In genomic region chr2:164383656-164384399, GRCm38 (mm10) we compare ENCODE assay signal across 30 mouse cellular contexts. TPM values are rescaled to one million over a fixed set of nuclear protein-coding genes. Genes with fewer than 3 reads are reported as not detected.
DNase-seq lines count a peak whose midpoint lies in the region; ATAC-seq and TF ChIP-seq lines count a peak whose summit lies in the region.
"Had no signal": no experiment of that assay in that cellular context is flagged by ENCODE, and none has a peak within 500 bp of the region (broad histone marks: within the 10 kb centered on the region; RNA-seq: fewer than 3 reads in every experiment).

No protein-coding gene starts in this region.

- TF ChIP-seq EP300 in lung, postnatal 0 days (IDR thresholded peaks at IDR 0.05): no peak

- TF ChIP-seq POLR2A in brain, embryonic 14.5 days (IDR thresholded peaks at IDR 0.05; ENCODE audit: borderline replicate concordance, extremely low read depth, insufficient read depth, insufficient read length, poor library complexity, severe bottlenecking): no peak

- H3K27me3 ChIP-seq in lung, postnatal 0 days (replicated peaks; ENCODE audit: insufficient read depth, low read length): no peaks in the 10 kb centered on the region
- H3K27me3 ChIP-seq in neural tube, embryonic 15.5 days (replicated peaks): peaks cover 18% of the 10 kb centered on the region

- H3K9ac ChIP-seq in lung, postnatal 0 days (replicated peaks; ENCODE audit: low read depth): no peak overlapping the region
- H3K9ac ChIP-seq in neural tube, embryonic 15.5 days (replicated peaks): no peak overlapping the region
- H3K9ac ChIP-seq: heart, embryonic 15.5 days; kidney, embryonic 15.5 days; limb, embryonic 12.5 days; liver, embryonic 14.5 days had no signal

- intact Hi-C loops in heart, postnatal 14 days (cut with DNase I): no loop called here

- H3K4me3 ChIP-seq in lung, postnatal 0 days (ENCODE audit: low read depth, low read length): no peak overlapping the region
- H3K4me3 ChIP-seq in neural tube, embryonic 15.5 days (replicated peaks): no peak overlapping the region
- H3K4me3 ChIP-seq: gastrocnemius, adult 2 months; heart, adult 2 months; heart, embryonic 15.5 days; hindbrain, embryonic 10.5 days; kidney, embryonic 15.5 days; limb, embryonic 12.5 days; midbrain, embryonic 10.5 days had no signal

- H3K4me2 ChIP-seq in lung, postnatal 0 days (replicated peaks; ENCODE audit: low read depth, low read length): no peak overlapping the region
- H3K4me2 ChIP-seq in neural tube, embryonic 15.5 days: no peak overlapping the region
- H3K4me2 ChIP-seq: heart, embryonic 15.5 days; kidney, embryonic 15.5 days; limb, embryonic 12.5 days had no signal

- peak; percentile 64 for DNase-seq in adrenal gland, adult 2 months
- no peak for DNase-seq in adrenal gland, adult 18-20 months (ENCODE audit: low spot score in 2 of 2)
- DNase-seq in lung, postnatal 0 days (ENCODE audit: low spot score): peak; percentile 33
- DNase-seq in lung, postnatal 25 days (ENCODE audit: low spot score): no peak
- peak; percentile 31 for DNase-seq in brain, embryonic 14.5 days (ENCODE audit: low read depth)
- no peak for DNase-seq in embryo, embryonic 9.5 days (ENCODE audit: extremely low spot score)
- DNase-seq in heart, postnatal 14 days: no peak
- DNase-seq: cerebellum, adult 11 months; cerebellum, postnatal 14 days; embryo, embryonic 11 days; gastrocnemius, adult 2 months; heart, adult 2 months; lung, postnatal 36 days; right cerebral cortex, postnatal 4 days; thymus, postnatal 14 days had no signal

- no peaks in the 10 kb centered on the region for H3K9me3 ChIP-seq in lung, postnatal 0 days (ENCODE audit: low read length)
- H3K9me3 ChIP-seq in neural tube, embryonic 15.5 days (replicated peaks): no peaks in the 10 kb centered on the region
- H3K9me3 ChIP-seq: heart, embryonic 15.5 days; hindbrain, embryonic 10.5 days; kidney, embryonic 15.5 days; midbrain, embryonic 10.5 days had no signal

- H3K4me1 ChIP-seq in lung, postnatal 0 days (ENCODE audit: insufficient read depth, low read depth, low read length): peaks cover 11% of the 10 kb centered on the region; the same call in 1 of the 2 replicates
- peaks cover 20% of the 10 kb centered on the region for H3K4me1 ChIP-seq in neural tube, embryonic 15.5 days

- no peaks in the 10 kb centered on the region for H3K36me3 ChIP-seq in lung, postnatal 0 days (ENCODE audit: insufficient read depth, low read length)
- no peaks in the 10 kb centered on the region for H3K36me3 ChIP-seq in neural tube, embryonic 15.5 days
- H3K36me3 ChIP-seq: heart, embryonic 15.5 days; hindbrain, embryonic 10.5 days; kidney, embryonic 15.5 days; limb, embryonic 12.5 days; midbrain, embryonic 10.5 days had no signal

- peak; percentile 51; the same call in 1 of the 2 replicates for ATAC-seq in lung, postnatal 0 days
- ATAC-seq in neural tube, embryonic 15.5 days (ENCODE audit: low FRiP score): no peak
- ATAC-seq: hindbrain, postnatal 0 days; intestine, postnatal 0 days had no signal

- WGBS in lung, postnatal 0 days: 35% methylated on average over 11 of the region's 11 CpGs
- 40% methylated on average over 11 of the region's 11 CpGs for WGBS in neural tube, embryonic 15.5 days

- H3K27ac ChIP-seq in lung, postnatal 0 days (ENCODE audit: low read length): no peak overlapping the region
- no peak overlapping the region for H3K27ac ChIP-seq in neural tube, embryonic 15.5 days (replicated peaks)
- H3K27ac ChIP-seq: gastrocnemius, adult 2 months; heart, adult 2 months; heart, embryonic 15.5 days; hindbrain, embryonic 10.5 days; hindbrain, postnatal 0 days; kidney, embryonic 15.5 days; limb, embryonic 12.5 days; liver, embryonic 14.5 days; midbrain, embryonic 10.5 days had no signal

- no peak for TF ChIP-seq CTCF in lung, postnatal 0 days (IDR thresholded peaks at IDR 0.05)
- TF ChIP-seq CTCF in brain, embryonic 14.5 days (IDR thresholded peaks at IDR 0.05; ENCODE audit: borderline replicate concordance, extremely low read depth, insufficient read depth, insufficient read length): no peak

RNA-seq across cellular contexts. Expression of gene Slpi, which starts 5.1 kb away (rescaled TPM):
- total RNA-seq in adrenal gland, adult 2 months (2021): 10 to 100 TPM; 19.3 to 36.0 TPM
- polyA plus RNA-seq in adrenal gland, adult 2 months (2012; rRNA removed): 5.7 and 8.5 TPM in 2 replicates
- total RNA-seq in adrenal gland, adult 18-20 months (2021): 10 to 100 TPM; 21.8 to 45.7 TPM
- polyA plus RNA-seq in lung, postnatal 0 days (2015; fragmentation: Nextera tagmentation; extraction: Ambion mirVana): 79.5 and 106 TPM in 2 replicates
- 0.22 TPM in 1 of 2 replicates, not detected in the other for polyA plus RNA-seq in brain, embryonic 14.5 days (2012; rRNA removed)
- 0.36 and 0.43 TPM in 2 replicates for polyA plus RNA-seq in neural tube, embryonic 15.5 days (2015; fragmentation: Nextera tagmentation; extraction: Ambion mirVana)
- 1 to 10 TPM; 1.4 to 3.6 TPM for total RNA-seq in heart, postnatal 14 days (2021)
- total RNA-seq: hindbrain, postnatal 0 days had no signal
- polyA plus RNA-seq: hindbrain, embryonic 10.5 days; midbrain, embryonic 10.5 days had no signal

RNA-seq across cellular contexts. Expression of gene Rbpjl, which starts 19.1 kb away (rescaled TPM):
- total RNA-seq in adrenal gland, adult 2 months (2021): not detected
- polyA plus RNA-seq in adrenal gland, adult 2 months (2012; rRNA removed): not detected in 2 replicates
- total RNA-seq in adrenal gland, adult 18-20 months (2021): not detected
- 29.7 and 42.6 TPM in 2 replicates for polyA plus RNA-seq in lung, postnatal 0 days (2015; fragmentation: Nextera tagmentation; extraction: Ambion mirVana)
- polyA plus RNA-seq in brain, embryonic 14.5 days (2012; rRNA removed): 0.04 and 0.10 TPM in 2 replicates
- polyA plus RNA-seq in neural tube, embryonic 15.5 days (2015; fragmentation: Nextera tagmentation; extraction: Ambion mirVana): 0.17 and 0.61 TPM in 2 replicates
- not detected for total RNA-seq in heart, postnatal 14 days (2021)
- total RNA-seq: gastrocnemius, adult 2 months; heart, adult 2 months; hindbrain, postnatal 0 days had no signal
- polyA plus RNA-seq: forebrain, embryonic 11.5 days; hindbrain, embryonic 10.5 days; large intestine, adult 2 months; midbrain, embryonic 10.5 days; neural tube, embryonic 11.5 days had no signal

RNA-seq across cellular contexts. Expression of gene Matn4, which starts 21.1 kb away (rescaled TPM):
- 1 to 10 TPM in 1 of 2 experiments, under 1 TPM in 1; 0.17 to 1.8 TPM for total RNA-seq in adrenal gland, adult 2 months (2021)
- 1.0 TPM in 2 replicates for polyA plus RNA-seq in adrenal gland, adult 2 months (2012; rRNA removed)
- 1 to 10 TPM in 1 of 2 experiments, under 1 TPM in 1; 0.76 to 1.7 TPM for total RNA-seq in adrenal gland, adult 18-20 months (2021)
- polyA plus RNA-seq in lung, postnatal 0 days (2015; fragmentation: Nextera tagmentation; extraction: Ambion mirVana): 71.4 and 81.2 TPM in 2 replicates
- 1.8 and 2.5 TPM in 2 replicates for polyA plus RNA-seq in brain, embryonic 14.5 days (2012; rRNA removed)
- polyA plus RNA-seq in neural tube, embryonic 15.5 days (2015; fragmentation: Nextera tagmentation; extraction: Ambion mirVana): 8.5 and 11.1 TPM in 2 replicates
- total RNA-seq in heart, postnatal 14 days (2021): 1 to 10 TPM; 1.2 to 1.5 TPM
- polyA plus RNA-seq: forebrain, embryonic 11.5 days; midbrain, embryonic 10.5 days had no signal

RNA-seq across cellular contexts. Expression of gene Svs5, which starts 51.3 kb away (rescaled TPM):
- 1 to 10 TPM; 1.5 to 1.7 TPM for total RNA-seq in adrenal gland, adult 2 months (2021)
- not detected in 2 replicates for polyA plus RNA-seq in adrenal gland, adult 2 months (2012; rRNA removed)
- total RNA-seq in adrenal gland, adult 18-20 months (2021): 1 to 10 TPM; 1.6 to 3.7 TPM
- polyA plus RNA-seq in lung, postnatal 0 days (2015; fragmentation: Nextera tagmentation; extraction: Ambion mirVana): not detected in 2 replicates
- polyA plus RNA-seq in brain, embryonic 14.5 days (2012; rRNA removed): not detected in 2 replicates
- not detected in 2 replicates for polyA plus RNA-seq in neural tube, embryonic 15.5 days (2015; fragmentation: Nextera tagmentation; extraction: Ambion mirVana)
- not detected for total RNA-seq in heart, postnatal 14 days (2021)
- total RNA-seq: gastrocnemius, adult 2 months; heart, adult 2 months; hindbrain, postnatal 0 days; layer of hippocampus, postnatal 14 days; left cerebral cortex, postnatal 10 days had no signal
- polyA plus RNA-seq: forebrain, embryonic 11.5 days; heart, adult 2 months; heart, embryonic 15.5 days; hindbrain, embryonic 10.5 days; hindbrain, postnatal 0 days; intestine, postnatal 0 days; kidney, embryonic 15.5 days; large intestine, adult 2 months; limb, embryonic 12.5 days; liver, embryonic 14.5 days; midbrain, embryonic 10.5 days; neural tube, embryonic 11.5 days; stomach, embryonic 16.5 days had no signal

RNA-seq across cellular contexts. Expression of gene Sdc4, which starts 59.9 kb away (rescaled TPM):
- 100 to 1,000 TPM; 123 to 151 TPM for total RNA-seq in adrenal gland, adult 2 months (2021)
- 23.3 and 23.5 TPM in 2 replicates for polyA plus RNA-seq in adrenal gland, adult 2 months (2012; rRNA removed)
- total RNA-seq in adrenal gland, adult 18-20 months (2021): 100 to 1,000 TPM; 133 to 150 TPM
- 217 and 289 TPM in 2 replicates for polyA plus RNA-seq in lung, postnatal 0 days (2015; fragmentation: Nextera tagmentation; extraction: Ambion mirVana)
- polyA plus RNA-seq in brain, embryonic 14.5 days (2012; rRNA removed): 2.3 and 3.7 TPM in 2 replicates
- polyA plus RNA-seq in neural tube, embryonic 15.5 days (2015; fragmentation: Nextera tagmentation; extraction: Ambion mirVana): 9.0 and 26.2 TPM in 2 replicates
- total RNA-seq in heart, postnatal 14 days (2021): 10 to 100 TPM; 20.0 to 27.0 TPM

Comparison
In these comparisons a context has a peak if more than half of its experiments do, and no peak if none do; other contexts are left out.
1. DNase-seq: peak in adrenal gland, adult 2 months (single experiment), lung, postnatal 0 days (single experiment) and brain, embryonic 14.5 days (single experiment); none in adrenal gland, adult 18-20 months (0 of 2), lung, postnatal 25 days (single experiment), embryo, embryonic 9.5 days (single experiment) and heart, postnatal 14 days (0 of 2).
2. RNA of gene Rbpjl, which starts 19.1 kb away (polyA plus RNA-seq): 29.7 to 42.6 TPM in lung, postnatal 0 days; 0.17 to 0.61 TPM in neural tube, embryonic 15.5 days, 0.04 to 0.10 TPM in brain, embryonic 14.5 days and not detected in adrenal gland, adult 2 months; every median in the first group is over 10 times any median in the second.